Mouse (Mus musculus): ENCODE results near the gene Pld5. TPM values are rescaled to one million over a fixed set of nuclear protein-coding genes. Genes with fewer than 3 reads are reported as not detected.

The Pld5 gene
- polyA plus RNA-seq, 2 experiments, result 0.01 TPM; not detected in 1

DNA sequence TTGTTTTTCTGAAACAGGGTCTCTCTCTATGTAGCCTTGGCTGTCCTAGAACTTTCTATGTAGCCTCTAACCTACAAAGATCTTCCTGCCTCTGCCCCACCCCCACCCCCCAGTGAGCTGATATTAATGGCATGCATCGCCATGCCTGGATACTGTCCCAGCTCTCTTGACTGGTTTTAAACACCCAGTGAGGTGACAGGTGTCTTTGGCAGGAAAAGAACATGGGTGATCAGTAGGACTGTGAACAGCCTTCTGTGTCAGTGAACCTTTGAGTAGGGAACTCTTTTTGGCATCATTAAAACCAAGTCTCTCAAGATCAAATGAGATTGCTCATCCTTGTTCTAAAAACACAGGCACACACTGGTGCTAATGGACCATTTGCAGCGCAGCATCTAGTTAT, 313.3 kb downstream of the Pld5 start:
- no peak overlapping the region for H3K4me2 ChIP-seq (ENCODE audit: low read depth)
- no peak for TF ChIP-seq CTCF (IDR thresholded peaks at IDR 0.05; ENCODE audit: low read depth)
- no peak for TF ChIP-seq EP300 (IDR thresholded peaks at IDR 0.05; ENCODE audit: low read depth)
- WGBS (ENCODE audit: insufficient replicate concordance), result 72% methylated on average over 2 of the region's 2 CpGs
- no peak for DNase-seq (ENCODE audit: low read depth in 3 of 3, low spot score in 3 of 3)
- no peaks in the 10 kb centered on the region for H3K9me3 ChIP-seq (ENCODE audit: control insufficient read depth, low read length)
- no peak overlapping the region for H3K27ac ChIP-seq
- no peaks in the 10 kb centered on the region for H3K27me3 ChIP-seq (ENCODE audit: control insufficient read depth, insufficient read depth, low read length)
- H3K9ac ChIP-seq (replicated peaks), result no peak overlapping the region
- H3K4me1 ChIP-seq (replicated peaks; ENCODE audit: control insufficient read depth in 2 of 2, insufficient read depth in 2 of 2, low read length in 1 of 2), result no peaks in the 10 kb centered on the region
- no peaks in the 10 kb centered on the region for H3K36me3 ChIP-seq (replicated peaks; ENCODE audit: control insufficient read depth, insufficient read depth, low read depth)
- no peak for ATAC-seq (ENCODE audit: insufficient read depth)
- H3K4me3 ChIP-seq (ENCODE audit: insufficient read depth in 1 of 2, low read depth in 2 of 2, low read length in 2 of 2), result no peak overlapping the region

DNA sequence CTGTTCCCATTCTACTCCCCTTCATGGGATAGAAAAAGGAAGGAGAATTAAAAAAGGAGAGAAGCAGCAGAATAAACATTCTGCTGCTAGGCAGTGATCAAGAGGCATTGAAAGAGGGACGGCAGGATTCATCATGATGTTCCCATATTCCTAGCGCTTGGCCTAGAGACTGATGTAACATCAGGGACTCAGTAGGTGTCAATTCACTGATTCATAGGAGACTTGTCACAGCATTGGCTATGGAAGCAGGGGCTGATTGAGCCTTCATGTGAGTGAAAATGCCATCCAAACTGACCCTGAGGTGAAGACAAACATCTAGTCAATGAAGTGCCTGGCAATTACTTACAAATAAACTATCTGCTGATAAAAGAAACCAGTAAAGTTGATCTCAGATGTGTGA, 324.3 kb downstream of the Pld5 start:
- TF ChIP-seq CTCF (IDR thresholded peaks at IDR 0.05; ENCODE audit: low read depth) (no peak), EP300 (IDR thresholded peaks at IDR 0.05; ENCODE audit: low read depth) (no peak)
- no peak for DNase-seq (ENCODE audit: low read depth in 3 of 3, low spot score in 3 of 3)
- H3K27ac ChIP-seq, result no peak overlapping the region
- H3K4me2 ChIP-seq (ENCODE audit: low read depth), result no peak overlapping the region
- H3K9ac ChIP-seq (replicated peaks), result no peak overlapping the region
- H3K27me3 ChIP-seq (ENCODE audit: control insufficient read depth, insufficient read depth, low read length), result no peaks in the 10 kb centered on the region
- no peaks in the 10 kb centered on the region for H3K36me3 ChIP-seq (replicated peaks; ENCODE audit: control insufficient read depth, insufficient read depth, low read depth)
- WGBS (ENCODE audit: insufficient replicate concordance), result 76% methylated on average over 2 of the region's 2 CpGs
- no peak for ATAC-seq (ENCODE audit: insufficient read depth)
- H3K9me3 ChIP-seq (ENCODE audit: control insufficient read depth, low read length), result no peaks in the 10 kb centered on the region
- H3K4me1 ChIP-seq (replicated peaks; ENCODE audit: control insufficient read depth in 2 of 2, insufficient read depth in 2 of 2, low read length in 1 of 2), result no peaks in the 10 kb centered on the region
- no peak overlapping the region for H3K4me3 ChIP-seq (ENCODE audit: insufficient read depth in 1 of 2, low read depth in 2 of 2, low read length in 2 of 2)

DNA sequence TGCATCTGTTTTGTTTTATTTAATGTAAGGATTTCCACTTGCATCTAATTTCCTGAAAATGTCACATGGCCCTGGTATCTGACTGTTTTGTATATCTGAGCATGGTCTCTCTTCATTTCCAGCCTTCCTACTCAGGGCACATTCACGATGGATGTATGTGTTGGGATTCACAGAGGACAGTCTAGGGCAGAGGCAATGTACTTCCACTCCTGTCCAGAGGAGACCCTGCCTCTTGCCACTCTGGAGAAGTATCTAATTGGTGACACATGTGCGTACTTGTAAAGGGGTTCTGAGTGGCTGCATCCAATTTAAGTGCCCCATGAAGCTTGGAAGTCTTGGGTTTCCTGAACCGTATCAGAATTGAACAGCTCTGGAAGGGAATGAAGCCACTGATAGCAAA, 324.7 kb downstream of the Pld5 start:
- no peak overlapping the region for H3K9ac ChIP-seq (replicated peaks)
- WGBS (ENCODE audit: insufficient replicate concordance), result 66% methylated on average over 3 of the region's 3 CpGs
- H3K9me3 ChIP-seq (ENCODE audit: control insufficient read depth, low read length), result no peaks in the 10 kb centered on the region
- TF ChIP-seq EP300 (IDR thresholded peaks at IDR 0.05; ENCODE audit: low read depth) (no peak), CTCF (IDR thresholded peaks at IDR 0.05; ENCODE audit: low read depth) (no peak)
- H3K27me3 ChIP-seq (ENCODE audit: control insufficient read depth, insufficient read depth, low read length), result no peaks in the 10 kb centered on the region
- no peak for ATAC-seq (ENCODE audit: insufficient read depth)
- no peak overlapping the region for H3K27ac ChIP-seq
- no peaks in the 10 kb centered on the region for H3K36me3 ChIP-seq (replicated peaks; ENCODE audit: control insufficient read depth, insufficient read depth, low read depth)
- no peak overlapping the region for H3K4me3 ChIP-seq (ENCODE audit: insufficient read depth in 1 of 2, low read depth in 2 of 2, low read length in 2 of 2)
- no peaks in the 10 kb centered on the region for H3K4me1 ChIP-seq (replicated peaks; ENCODE audit: control insufficient read depth in 2 of 2, insufficient read depth in 2 of 2, low read length in 1 of 2)
- no peak for DNase-seq (ENCODE audit: low read depth in 3 of 3, low spot score in 3 of 3)
- H3K4me2 ChIP-seq (ENCODE audit: low read depth), result no peak overlapping the region

DNA sequence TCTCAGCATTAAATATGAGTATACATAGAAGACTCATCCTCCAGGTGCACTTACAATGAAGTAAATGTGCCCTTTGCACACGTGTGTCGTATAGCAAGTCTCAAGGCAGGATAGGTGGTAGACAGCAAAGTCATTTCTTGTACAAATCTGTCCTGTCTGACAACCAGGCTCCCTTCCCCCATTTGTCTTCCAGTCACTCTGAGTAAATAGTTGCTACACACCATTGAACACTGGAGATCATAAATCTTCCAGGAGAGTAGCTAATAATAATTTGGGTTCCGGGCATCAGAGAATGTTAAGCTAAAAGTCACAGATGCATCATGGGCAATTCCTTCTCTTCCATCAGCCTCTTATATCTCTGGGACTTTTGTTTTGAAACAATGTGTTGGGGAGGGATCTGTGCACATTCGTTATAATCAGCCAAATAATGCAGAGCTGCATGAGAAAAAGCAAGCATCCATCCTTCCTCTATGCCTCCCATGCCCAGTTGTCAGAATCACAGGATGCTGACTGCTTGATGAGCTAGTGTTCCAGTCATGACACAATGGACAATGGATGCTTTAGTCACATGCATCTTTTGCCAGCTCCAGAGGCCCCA, 328.3 kb downstream of the Pld5 start:
- Histone ChIP-seq H3K4me2 (ENCODE audit: low read depth) (no peak overlapping the region), H3K27me3 (ENCODE audit: control insufficient read depth, insufficient read depth, low read length) (no peaks in the 10 kb centered on the region), H3K27ac (no peak overlapping the region), H3K36me3 (replicated peaks; ENCODE audit: control insufficient read depth, insufficient read depth, low read depth) (no peaks in the 10 kb centered on the region), H3K4me3 (ENCODE audit: insufficient read depth in 1 of 2, low read depth in 2 of 2, low read length in 2 of 2) (no peak overlapping the region), H3K4me1 (replicated peaks; ENCODE audit: control insufficient read depth in 2 of 2, insufficient read depth in 2 of 2, low read length in 1 of 2) (no peaks in the 10 kb centered on the region), H3K9ac (replicated peaks) (no peak overlapping the region), H3K9me3 (ENCODE audit: control insufficient read depth, low read length) (no peaks in the 10 kb centered on the region)
- ATAC-seq (ENCODE audit: insufficient read depth) (no peak), DNase-seq (ENCODE audit: low read depth in 3 of 3, low spot score in 3 of 3) (no peak)
- TF ChIP-seq CTCF (IDR thresholded peaks at IDR 0.05; ENCODE audit: low read depth), result no peak
- TF ChIP-seq EP300 (IDR thresholded peaks at IDR 0.05; ENCODE audit: low read depth), result no peak
- 51% methylated on average over 4 of the region's 4 CpGs for WGBS (ENCODE audit: insufficient replicate concordance)

DNA sequence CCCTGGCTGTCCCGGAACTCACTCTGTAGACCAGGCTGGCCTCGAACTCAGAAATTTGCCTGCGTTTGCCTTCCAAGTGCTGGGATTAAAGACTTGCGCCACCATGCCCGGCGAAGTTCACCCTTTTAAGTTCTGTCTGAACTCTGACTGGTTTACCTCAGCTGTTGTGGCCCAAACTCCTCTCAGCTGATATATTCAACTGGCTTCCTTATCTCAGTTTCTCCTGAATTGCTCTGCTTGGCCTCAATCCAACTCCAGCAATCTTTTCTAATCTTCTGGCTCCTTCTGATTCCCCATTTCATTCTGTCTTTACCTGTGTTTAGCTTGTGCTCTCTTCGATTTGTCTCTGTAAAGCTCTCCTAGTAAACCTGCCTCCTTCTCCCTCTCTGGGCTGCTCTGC, 331.9 kb downstream of the Pld5 start:
- Histone ChIP-seq H3K27me3 (ENCODE audit: control insufficient read depth, insufficient read depth, low read length) (no peaks in the 10 kb centered on the region), H3K4me2 (ENCODE audit: low read depth) (no peak overlapping the region), H3K4me1 (replicated peaks; ENCODE audit: control insufficient read depth in 2 of 2, insufficient read depth in 2 of 2, low read length in 1 of 2) (no peaks in the 10 kb centered on the region), H3K4me3 (ENCODE audit: insufficient read depth in 1 of 2, low read depth in 2 of 2, low read length in 2 of 2) (no peak overlapping the region), H3K9me3 (ENCODE audit: control insufficient read depth, low read length) (no peaks in the 10 kb centered on the region), H3K27ac (no peak overlapping the region), H3K9ac (replicated peaks) (no peak overlapping the region), H3K36me3 (replicated peaks; ENCODE audit: control insufficient read depth, insufficient read depth, low read depth) (no peaks in the 10 kb centered on the region)
- ATAC-seq (ENCODE audit: insufficient read depth) (no peak), DNase-seq (ENCODE audit: low read depth in 3 of 3, low spot score in 3 of 3) (no peak)
- no peak for TF ChIP-seq EP300 (IDR thresholded peaks at IDR 0.05; ENCODE audit: low read depth)
- no peak for TF ChIP-seq CTCF (IDR thresholded peaks at IDR 0.05; ENCODE audit: low read depth)
- WGBS (ENCODE audit: insufficient replicate concordance), result 71% methylated on average over 7 of the region's 7 CpGs
